Mouse (Mus musculus): ENCODE data around the gene Slc5a2.

Slc5a2 gene

DNA sequence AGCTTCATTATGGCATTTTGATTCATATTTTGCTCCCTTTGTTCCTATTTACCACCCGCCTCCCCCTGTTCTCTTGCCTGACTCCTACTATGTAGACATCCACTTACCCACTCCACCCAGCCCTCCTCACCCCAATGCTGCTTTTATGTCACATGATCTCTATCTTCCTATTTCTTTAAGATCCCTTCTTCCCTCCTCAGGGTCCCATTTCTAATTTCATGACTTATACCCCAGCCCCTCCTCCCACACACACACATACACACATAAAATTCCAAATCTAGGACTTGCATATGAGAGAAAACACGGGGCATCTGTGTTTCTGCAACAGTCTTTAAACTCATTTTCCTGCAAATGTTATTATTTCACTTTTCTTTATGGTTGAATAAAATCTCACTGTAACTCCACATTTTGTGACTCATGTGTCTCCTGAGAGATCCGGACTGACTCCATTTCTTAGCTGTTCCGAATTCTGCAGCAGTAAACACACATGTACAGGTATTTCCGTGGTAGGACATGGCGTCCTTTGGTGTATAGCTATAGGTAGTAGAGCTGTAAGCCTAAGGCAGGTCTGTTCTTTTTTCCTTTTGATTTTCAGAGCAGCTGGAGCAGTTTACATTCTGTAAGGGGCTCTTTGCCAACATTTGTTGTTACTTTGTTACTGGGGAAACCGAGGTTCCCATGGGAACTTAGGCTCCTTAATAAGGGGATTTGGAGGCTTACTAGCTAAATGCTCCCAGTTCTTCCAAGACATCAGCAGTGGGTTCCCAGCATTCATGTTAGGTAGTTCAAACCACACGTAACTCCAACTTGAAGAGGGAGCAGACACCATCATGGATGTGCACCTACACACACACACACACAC is 33.3 kb downstream of the Slc5a2 start:
- DNase-seq (ENCODE audit: low spot score in 2 of 2) = no peak

DNA sequence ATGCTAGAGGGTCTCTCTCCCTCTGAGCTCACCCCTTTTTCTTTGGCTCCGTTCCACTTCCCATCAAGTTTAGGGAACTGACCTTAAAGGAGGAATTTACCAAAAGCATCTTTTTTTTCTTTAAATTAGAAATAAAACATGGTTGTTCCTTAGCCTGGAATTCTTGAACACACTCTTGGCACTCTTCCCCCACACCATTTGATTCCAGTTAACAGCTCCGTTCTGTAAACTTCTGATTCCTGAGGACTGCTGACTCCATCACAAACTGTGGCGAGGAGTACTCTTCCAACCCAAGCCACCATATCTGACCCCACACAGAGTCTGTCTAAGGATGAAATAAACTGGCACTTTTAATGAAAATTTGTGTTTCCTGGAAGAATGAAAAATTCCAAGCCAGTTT is 35.5 kb downstream of the Slc5a2 start:
- DNase-seq (ENCODE audit: low spot score in 2 of 2) = no peak

DNA sequence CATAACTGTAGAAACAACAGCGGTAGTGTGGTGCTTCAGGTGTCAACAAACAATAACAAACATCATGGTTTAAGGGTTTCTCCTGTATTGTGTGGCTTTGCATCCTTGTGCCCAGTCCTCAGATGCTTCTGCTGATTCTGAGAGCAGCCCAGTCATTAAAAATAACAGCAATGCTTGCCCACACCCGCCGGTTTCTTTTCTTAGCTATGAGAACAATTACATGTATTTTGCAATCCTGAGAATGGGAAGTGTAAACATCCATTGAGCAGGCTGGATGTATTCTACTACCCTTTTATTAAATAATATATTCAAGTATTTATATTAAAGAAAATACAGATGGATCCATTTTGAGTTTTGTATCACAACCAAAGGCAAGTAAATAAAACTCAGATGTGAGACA is 36.7 kb downstream of the Slc5a2 start:
- DNase-seq (ENCODE audit: low spot score in 2 of 2) = no peak

DNA sequence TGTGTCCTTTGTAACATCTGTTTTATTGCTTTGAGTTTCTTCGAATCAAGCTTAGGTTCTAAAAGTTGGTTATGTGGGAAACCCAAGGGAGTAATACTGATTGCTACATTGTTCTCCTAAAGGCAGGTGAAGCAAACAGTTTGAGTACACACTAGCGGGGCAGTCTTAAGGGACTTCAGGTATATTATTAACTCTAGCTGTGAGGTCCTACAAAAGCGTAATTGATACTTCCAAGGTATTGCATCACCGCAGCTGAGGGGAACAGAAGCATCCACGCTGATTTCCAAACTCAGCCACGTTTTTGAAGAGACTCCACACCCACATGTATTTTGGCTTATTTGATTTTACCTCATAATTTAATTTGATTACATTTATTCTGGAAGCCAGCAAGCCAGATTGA is 38.7 kb downstream of the Slc5a2 start:
- DNase-seq (ENCODE audit: low spot score in 2 of 2) = no peak

DNA sequence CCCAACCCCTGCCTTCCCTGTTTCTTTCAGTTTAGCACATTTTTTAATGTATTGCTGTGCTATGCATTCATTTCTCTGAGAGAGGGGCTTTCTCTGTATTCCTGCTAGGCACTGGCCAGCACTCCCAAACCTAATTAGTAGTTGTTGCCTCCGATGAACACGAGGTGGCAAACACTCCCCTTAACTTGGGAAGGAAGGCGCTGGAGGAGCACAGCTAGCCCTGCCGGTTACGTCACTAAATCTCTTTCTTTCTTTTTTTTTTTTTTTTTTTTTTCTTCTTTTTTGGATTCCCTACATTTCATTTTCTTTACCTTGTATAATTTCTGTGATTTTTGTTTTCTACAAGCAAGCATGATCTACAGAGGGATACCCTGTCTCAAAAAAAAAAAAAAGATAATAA is 39.5 kb downstream of the Slc5a2 start:
- DNase-seq (ENCODE audit: low spot score in 2 of 2) = no peak

DNA sequence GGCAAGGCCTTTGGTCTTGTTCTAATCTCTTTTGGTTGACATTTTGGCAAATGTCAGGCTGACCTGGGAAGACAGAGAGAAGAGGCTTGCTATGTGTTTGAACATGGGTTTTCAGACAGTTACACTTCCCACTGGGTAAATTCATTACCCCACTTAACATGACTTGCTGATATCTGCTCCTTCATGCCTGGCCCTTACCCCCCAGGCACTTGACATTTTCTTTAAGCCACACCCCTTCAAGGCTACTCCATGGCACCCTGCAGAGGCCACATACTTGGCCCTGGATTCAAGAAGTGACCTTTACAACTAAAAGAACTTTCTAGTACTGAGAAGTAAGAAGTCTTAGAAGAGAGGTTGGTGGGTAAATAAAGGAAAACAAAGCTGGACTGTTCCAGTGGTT is 42.4 kb downstream of the Slc5a2 start:
- DNase-seq (ENCODE audit: low spot score in 2 of 2) = no peak

DNA sequence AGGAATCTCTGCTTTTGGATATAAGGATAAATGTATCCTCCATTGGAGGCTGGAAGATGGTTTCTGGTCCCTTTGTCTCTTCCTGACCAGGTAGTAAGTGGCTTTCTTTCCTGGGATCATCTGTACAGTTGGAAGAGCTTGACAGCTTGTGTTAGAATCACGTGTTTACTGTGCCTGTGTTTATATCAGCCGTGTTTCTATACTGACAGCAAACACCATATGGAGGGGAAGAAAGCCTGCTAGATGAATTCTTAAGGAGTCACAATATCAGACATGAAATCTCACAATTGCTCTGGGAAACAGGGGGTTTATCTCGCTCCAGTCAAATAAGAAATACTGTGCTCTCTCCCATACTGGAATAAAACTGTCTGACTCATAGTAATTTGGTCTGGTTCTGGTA is 43.8 kb downstream of the Slc5a2 start:
- no peak for DNase-seq (ENCODE audit: low spot score in 2 of 2)

DNA sequence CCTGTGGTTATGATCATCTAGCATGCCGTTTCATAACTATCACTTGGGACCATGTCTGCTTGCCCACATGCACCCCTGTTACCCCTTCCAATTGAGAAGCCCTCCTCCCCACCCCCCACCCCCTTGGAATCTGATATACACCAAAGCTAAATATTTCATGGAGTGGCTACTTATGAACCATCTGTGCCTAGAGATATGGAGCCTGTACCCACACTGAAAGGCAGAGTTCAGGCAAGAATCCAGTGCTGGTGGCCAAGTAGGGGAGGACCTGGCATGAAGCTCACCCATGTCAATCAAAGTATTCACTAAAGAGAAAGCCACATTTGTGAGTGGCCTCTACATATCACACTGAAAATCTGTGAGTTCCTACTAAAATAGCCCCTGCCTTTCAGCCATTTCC is 44.3 kb downstream of the Slc5a2 start:
- no peak for DNase-seq (ENCODE audit: low spot score in 2 of 2)

DNA sequence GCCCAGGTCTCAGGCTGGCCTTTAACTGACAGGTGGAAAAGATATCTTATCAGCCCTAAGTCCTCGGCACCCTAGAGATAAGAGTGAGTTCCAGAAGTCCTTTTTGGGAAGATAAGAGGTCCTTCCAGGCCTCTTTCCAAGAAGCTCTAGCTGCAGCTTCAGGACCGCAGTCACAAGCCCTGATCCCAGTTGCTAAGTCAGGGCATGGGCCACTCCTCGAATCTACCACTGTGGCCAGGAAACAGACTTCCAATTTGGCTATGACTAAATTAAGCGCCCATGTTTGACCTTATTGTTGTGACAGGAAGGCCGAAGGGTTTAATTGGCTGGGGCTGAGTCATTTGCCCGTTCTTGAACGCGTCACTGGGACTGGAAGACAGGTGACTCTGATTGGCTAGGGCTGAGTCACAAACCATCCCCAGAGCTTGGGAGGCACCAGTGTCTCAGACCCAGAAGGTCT is 44.8 kb downstream of the Slc5a2 start:
- no peak for DNase-seq (ENCODE audit: low spot score in 2 of 2)

DNA sequence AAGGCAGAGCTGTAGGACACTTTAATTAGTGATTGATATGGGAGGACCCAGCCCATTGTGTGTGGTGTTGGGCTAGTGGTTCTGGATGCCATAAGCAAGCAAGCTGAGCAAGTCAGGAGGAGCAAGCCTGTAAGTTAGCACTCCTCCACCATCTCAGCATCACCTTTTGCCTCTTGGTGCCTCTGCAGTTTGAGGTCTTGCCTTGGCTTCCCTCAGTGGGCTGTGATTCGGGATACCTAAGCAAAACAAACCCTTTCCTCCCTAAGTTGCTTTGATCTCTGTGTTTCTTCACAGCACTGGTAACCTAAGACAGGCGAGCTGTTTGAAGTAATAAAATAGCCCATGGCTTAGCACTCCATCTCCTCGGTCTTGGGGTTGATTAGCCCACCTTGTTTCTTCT is 45.8 kb downstream of the Slc5a2 start:
- no peak for DNase-seq (ENCODE audit: low spot score in 2 of 2)

DNA sequence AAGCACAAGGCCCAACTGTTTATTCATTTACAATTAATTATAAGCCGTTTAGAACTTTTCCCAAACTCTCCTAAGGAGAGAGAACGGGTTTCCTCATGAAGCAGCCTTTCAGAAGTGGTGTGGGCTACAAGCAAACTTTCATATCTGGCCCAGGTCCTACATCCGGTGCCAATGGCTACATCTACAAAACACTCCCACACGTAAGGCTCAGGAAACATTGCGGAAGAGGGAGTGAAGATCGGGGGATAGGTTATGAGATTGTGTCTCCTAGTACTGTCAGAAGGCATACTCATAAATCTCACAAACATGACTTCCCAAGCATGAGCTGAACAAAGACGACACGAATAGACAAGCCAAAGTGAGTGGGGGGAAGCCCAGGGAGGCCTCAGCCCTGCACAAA is 46.4 kb downstream of the Slc5a2 start:
- no peak for DNase-seq (ENCODE audit: low spot score in 2 of 2)

DNA sequence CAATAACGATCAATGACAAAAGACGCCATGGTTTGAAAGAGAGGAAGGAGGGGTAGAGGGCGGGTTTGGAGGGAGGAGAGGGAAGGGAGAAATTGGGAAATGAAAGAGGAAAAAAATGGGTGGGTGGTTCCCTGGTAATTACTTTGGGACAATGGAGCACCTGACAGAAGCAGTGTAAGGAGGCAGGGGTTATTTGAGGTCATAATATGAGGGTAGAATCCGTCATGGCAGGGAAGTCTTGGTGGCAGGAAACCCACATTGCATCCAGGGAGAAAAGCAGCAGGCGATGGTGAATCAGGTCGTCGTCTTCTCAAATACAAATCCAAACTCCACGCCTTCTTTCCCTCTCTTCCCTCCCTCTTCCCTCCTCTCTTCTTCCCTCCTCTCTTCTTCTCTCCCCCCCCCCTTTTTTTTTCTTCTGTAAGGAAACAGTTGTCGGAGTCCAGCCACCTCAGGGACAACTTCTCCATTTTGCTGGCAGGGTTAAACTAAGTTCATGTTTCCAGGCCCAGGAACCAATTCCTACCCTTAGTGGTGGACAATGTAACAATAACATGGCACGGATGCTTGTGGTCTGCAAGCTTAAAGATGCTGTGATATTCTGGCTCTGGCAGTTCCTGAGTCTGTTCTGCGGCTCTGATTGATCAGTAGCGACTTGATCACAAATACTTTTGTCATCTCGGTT is 47.1 kb downstream of the Slc5a2 start:
- DNase-seq (ENCODE audit: low spot score in 2 of 2) = no peak

DNA sequence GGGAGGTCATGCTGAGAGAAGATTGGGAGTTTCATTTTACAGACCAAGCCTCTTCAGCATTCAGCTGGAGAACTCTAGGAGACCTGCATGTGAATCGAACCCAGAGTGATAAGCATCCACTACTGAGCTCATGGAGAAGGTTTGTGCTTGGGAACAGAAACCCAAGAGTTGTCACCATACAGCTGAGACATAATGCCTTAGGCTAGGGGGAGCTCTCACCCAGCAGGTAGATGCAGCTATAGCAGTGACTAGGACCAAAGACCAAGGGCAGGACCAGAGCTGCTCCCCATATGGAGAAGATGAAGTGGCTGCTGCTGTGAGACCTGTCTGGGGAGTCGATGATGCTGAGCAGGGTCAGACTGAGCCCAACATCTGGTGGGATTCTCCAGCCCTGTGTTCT is 48.1 kb downstream of the Slc5a2 start:
- DNase-seq (ENCODE audit: low spot score in 2 of 2) = no peak

DNA sequence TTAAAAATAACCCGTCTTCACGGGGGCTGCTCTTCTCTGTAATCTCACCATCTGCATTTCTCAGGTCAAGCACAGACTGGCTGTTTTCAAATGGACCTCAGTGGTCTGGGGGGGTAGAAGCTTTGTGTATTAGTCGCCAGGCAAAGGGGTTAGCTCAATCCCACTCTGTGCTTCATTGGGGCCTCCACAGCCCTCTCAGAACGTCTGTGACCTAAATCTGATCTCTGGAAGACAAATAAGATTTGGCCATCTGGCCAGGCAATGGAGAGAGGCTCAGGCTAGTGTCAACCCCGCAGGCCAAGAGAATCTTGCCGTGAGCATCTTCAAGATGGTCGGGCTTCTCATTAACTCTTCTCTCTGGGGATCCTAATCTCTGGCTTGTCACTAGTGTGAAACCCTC is 49.0 kb downstream of the Slc5a2 start:
- no peak for DNase-seq (ENCODE audit: low spot score in 2 of 2)

DNA sequence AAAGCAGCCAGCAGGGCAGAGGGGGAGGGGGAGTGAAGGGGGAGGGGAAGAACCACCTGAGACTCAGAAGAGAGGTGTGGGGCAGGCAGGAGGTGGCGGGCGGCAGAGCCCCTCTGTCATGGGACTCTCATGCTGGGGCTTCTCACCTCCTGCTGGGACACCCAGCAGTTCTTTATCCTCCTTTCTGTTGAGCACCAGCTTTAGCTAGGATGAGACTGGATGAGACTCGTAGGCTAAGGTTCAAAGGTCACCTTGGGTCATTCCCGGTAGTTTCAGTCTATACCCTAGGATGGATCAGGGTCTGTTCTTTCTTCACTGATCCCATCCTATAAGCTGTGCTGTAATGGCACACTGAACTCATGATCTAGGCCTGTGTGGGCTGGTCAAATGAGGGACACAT is 51.6 kb downstream of the Slc5a2 start:
- DNase-seq (ENCODE audit: low spot score in 2 of 2) = no peak

DNA sequence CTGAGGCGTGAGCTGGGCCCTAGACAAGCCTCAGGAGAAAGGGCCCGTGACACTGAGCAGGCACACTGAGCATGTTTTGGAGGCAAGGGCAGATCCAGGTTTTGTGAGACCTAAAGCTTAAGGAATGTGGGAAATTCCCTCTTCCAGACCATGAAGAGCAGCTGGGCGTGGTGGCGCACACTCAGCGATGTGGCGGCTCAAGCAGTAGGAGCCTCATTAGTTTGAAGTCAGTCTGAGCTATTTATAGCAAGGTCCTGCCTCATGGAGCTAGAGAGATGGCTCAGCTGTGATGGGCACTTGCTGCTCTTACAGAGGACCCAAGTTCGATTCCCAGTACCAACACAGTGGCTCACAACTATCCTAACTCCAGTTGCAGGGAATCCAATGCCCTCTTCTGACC is 53.7 kb downstream of the Slc5a2 start:
- DNase-seq (ENCODE audit: low spot score in 2 of 2) = no peak

DNA sequence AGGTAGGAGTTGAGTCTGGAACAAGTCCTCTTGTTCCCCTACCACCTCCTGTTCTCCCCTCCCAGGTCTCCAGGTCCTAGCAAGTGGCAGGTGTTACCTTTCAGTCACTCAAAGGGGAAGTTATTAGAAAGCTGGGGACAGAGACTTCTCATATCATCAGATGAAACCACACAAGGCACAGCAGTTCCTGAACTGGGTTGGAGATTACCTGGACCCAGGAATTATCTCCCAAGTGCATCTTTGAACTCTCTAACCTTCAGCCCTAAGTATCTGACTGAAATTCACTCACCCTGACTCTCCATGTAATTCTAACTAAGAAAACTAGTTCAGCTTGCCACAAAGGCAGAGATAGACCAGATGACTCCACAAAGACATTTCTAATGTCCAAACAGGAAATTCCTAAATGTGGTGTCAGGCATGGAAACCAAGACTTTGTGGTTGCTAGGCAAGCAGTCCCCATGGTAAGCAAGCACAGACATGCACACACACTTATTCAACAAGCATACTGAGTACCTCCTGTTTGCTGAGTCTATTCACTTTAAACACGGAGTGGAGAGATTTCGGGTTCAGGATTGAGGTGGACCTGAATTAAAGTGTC is 54.9 kb downstream of the Slc5a2 start:
- no peak for DNase-seq (ENCODE audit: low spot score in 2 of 2)

DNA sequence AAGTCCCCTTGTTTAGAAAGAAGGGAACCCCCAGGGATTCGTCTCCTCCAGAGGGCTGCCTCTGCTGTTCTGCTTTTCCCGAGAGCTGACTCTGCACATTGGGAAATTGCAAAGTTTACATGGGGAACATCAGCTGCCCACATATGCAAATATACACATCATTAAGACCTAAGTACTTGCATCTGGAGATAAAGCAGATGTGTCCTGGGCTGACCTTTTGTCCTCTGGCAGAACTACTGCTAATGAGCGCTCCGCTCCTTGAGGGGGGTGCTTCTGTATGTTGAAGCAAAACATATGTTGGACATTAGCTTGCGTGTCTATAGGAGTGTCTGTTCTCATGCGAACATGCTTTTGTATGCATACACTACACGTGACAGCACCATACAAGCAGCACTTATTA is 55.8 kb downstream of the Slc5a2 start:
- DNase-seq (ENCODE audit: low spot score in 2 of 2) = no peak

Measured in natural killer cell, adult 2 months (primary cell).